ENCODE assay signal across 24 mouse cellular contexts in the genomic region with DNA sequence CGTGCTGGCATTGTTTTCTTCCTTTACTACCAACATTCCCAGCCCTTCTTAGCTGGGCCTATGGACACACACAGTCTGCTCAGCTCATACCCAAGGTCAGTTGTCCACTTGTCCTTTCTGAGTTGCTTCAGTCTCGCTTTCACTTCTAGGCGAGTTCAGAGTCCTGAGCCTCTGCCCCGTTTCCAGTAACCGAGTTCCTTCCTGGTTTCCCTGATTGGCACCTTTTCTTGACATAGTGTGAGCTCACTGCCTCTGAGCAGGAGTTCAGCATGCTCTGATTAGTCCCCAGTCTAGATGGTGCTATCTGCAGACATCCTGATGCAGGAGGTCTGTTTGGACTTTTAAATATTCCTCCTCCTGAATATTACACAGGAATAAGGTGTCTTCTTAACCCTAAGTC. TPM values are rescaled to one million over a fixed set of nuclear protein-coding genes. Genes with fewer than 3 reads are reported as not detected.
"Had no signal": no experiment of that assay in that cellular context is flagged by ENCODE, and none has a peak within 500 bp of the region (broad histone marks: within the 10 kb centered on the region; RNA-seq: fewer than 3 reads in every experiment).

No protein-coding gene starts in this region.

- ATAC-seq: hindbrain, postnatal 0 days; intestine, embryonic 16.5 days; liver, embryonic 12.5 days had no signal

- H3K4me1 ChIP-seq: hindbrain, embryonic 13.5 days; hindbrain, embryonic 15.5 days; kidney, embryonic 15.5 days; limb, embryonic 13.5 days; limb, embryonic 15.5 days; liver, embryonic 12.5 days had no signal

- H3K27me3 ChIP-seq: heart, embryonic 12.5 days; hindbrain, embryonic 13.5 days; hindbrain, embryonic 15.5 days; kidney, embryonic 15.5 days; limb, embryonic 13.5 days; limb, embryonic 15.5 days; liver, embryonic 12.5 days had no signal

- H3K4me3 ChIP-seq: heart, embryonic 12.5 days; hindbrain, embryonic 13.5 days; hindbrain, embryonic 15.5 days; kidney, embryonic 15.5 days; limb, embryonic 13.5 days; limb, embryonic 15.5 days; liver, embryonic 12.5 days had no signal

- H3K9ac ChIP-seq: heart, embryonic 12.5 days; hindbrain, embryonic 13.5 days; hindbrain, embryonic 15.5 days; kidney, embryonic 15.5 days; limb, embryonic 13.5 days; limb, embryonic 15.5 days; liver, embryonic 12.5 days had no signal

- H3K4me2 ChIP-seq: heart, embryonic 12.5 days; hindbrain, embryonic 13.5 days; hindbrain, embryonic 15.5 days; kidney, embryonic 15.5 days; limb, embryonic 13.5 days; limb, embryonic 15.5 days; liver, embryonic 12.5 days had no signal

- H3K9me3 ChIP-seq: hindbrain, embryonic 13.5 days; hindbrain, embryonic 15.5 days; kidney, embryonic 15.5 days; limb, embryonic 15.5 days; liver, embryonic 12.5 days had no signal

- H3K36me3 ChIP-seq: heart, embryonic 12.5 days; hindbrain, embryonic 13.5 days; hindbrain, embryonic 15.5 days; kidney, embryonic 15.5 days; limb, embryonic 13.5 days; limb, embryonic 15.5 days; liver, embryonic 12.5 days had no signal

- H3K27ac ChIP-seq: hindbrain, embryonic 13.5 days; hindbrain, embryonic 15.5 days; hindbrain, postnatal 0 days; kidney, embryonic 15.5 days; kidney, postnatal 0 days; limb, embryonic 13.5 days; limb, embryonic 15.5 days; liver, embryonic 12.5 days had no signal

- DNase-seq: gastrocnemius, postnatal 14 days; gastrocnemius, postnatal 36 days; heart, adult 18-20 months; heart, postnatal 10 days; kidney, adult 11 months; kidney, adult 2 months; kidney, adult 9 months; kidney, postnatal 14 days; kidney, postnatal 36 days; layer of hippocampus, adult 9-11 months; layer of hippocampus, postnatal 36 days; left cerebral cortex, postnatal 4 days had no signal

RNA-seq across cellular contexts. Expression of gene Frmd5, which starts 17.8 kb away (rescaled TPM):
- total RNA-seq: gastrocnemius, postnatal 36 days; hematopoietic stem cell, adult 5-6 weeks; liver, adult 2 months had no signal
- polyA plus RNA-seq: liver, adult 2 months had no signal
